Mouse (Mus musculus) myocyte (in vitro differentiated cells): Measurements from ENCODE around the gene Ust. TPM values are rescaled to one million over a fixed set of nuclear protein-coding genes. Genes with fewer than 3 reads are reported as not detected.

Experiments used
- H3K27me3 ChIP-seq: one replicate; pipeline ENCODE4 v1.6.1; 2011; ENCODE audit not compliant: control insufficient read depth, insufficient read depth, insufficient read length
- H3K36me3 ChIP-seq: one replicate; pipeline ENCODE4 v1.6.1; 2011; ENCODE audit not compliant: control insufficient read depth, insufficient read depth
- H3K4me2 ChIP-seq: one replicate; pipeline ENCODE4 v1.6.1; 2011; ENCODE audit warnings: low read depth, control low read depth
- H3K4me3 ChIP-seq: one replicate; pipeline ENCODE4 v1.5.1; 2011; ENCODE audit warnings: mild to moderate bottlenecking, control low read depth, moderate library complexity
- H3K79me2 ChIP-seq: one replicate; pipeline ENCODE4 v1.6.1; 2011; ENCODE audit not compliant: control insufficient read depth, insufficient read depth
- H3ac ChIP-seq: one replicate; pipeline ENCODE4 v1.6.1; 2011; ENCODE audit not compliant: control insufficient read depth, insufficient read length
- CEBPB ChIP-seq: IDR thresholded peaks from 2 replicates; pipeline ENCODE4 v1.6.1; 2011; ENCODE audit warnings: mild to moderate bottlenecking, moderate library complexity; ENCODE audit not compliant: poor library complexity, insufficient read depth, severe bottlenecking
- E2F4 ChIP-seq: IDR thresholded peaks from one replicate; pipeline ENCODE4 v1.6.1; 2011; ENCODE audit warnings: mild to moderate bottlenecking, control low read depth, moderate library complexity; ENCODE audit not compliant: insufficient read depth
- MAX ChIP-seq: IDR thresholded peaks from one replicate; pipeline ENCODE4 v1.6.1; 2011; ENCODE audit warnings: low read depth, mild to moderate bottlenecking, control low read depth
- MYOD1 ChIP-seq, 3 experiments: IDR thresholded peaks; one replicate each; pipeline ENCODE4 v1.6.1; 2011; ENCODE audit warnings: control low read depth in 2 of 3, low read depth in 2 of 3, mild to moderate bottlenecking in 2 of 3, moderate library complexity in 1 of 3; ENCODE audit not compliant: insufficient read length in 2 of 3, control insufficient read depth in 1 of 3
- MYOG ChIP-seq, 3 experiments: IDR thresholded peaks; one replicate each; pipeline ENCODE4 v1.6.1; 2011; ENCODE audit warnings: control low read depth in 2 of 3, low read depth in 2 of 3, mild to moderate bottlenecking in 2 of 3; ENCODE audit not compliant: insufficient read length in 2 of 3, control insufficient read depth in 1 of 3, insufficient read depth in 1 of 3
- POLR2A ChIP-seq: IDR thresholded peaks from one replicate; pipeline ENCODE4 v1.6.1; 2011; ENCODE audit warnings: low read depth, mild to moderate bottlenecking, control low read depth, moderate library complexity; ENCODE audit not compliant: insufficient read length
- POLR2AphosphoS2 ChIP-seq: IDR thresholded peaks from one replicate; pipeline ENCODE4 v1.6.1; 2011; ENCODE audit warnings: low read depth, control low read depth; ENCODE audit not compliant: insufficient read length
- REST ChIP-seq: IDR thresholded peaks from one replicate; pipeline ENCODE4 v1.6.1; 2011; ENCODE audit warnings: mild to moderate bottlenecking, control low read depth, moderate library complexity; ENCODE audit not compliant: insufficient read depth, insufficient read length
- SRF ChIP-seq: IDR thresholded peaks from one replicate; pipeline ENCODE4 v1.6.1; 2011; ENCODE audit warnings: low read depth; ENCODE audit not compliant: control insufficient read depth, insufficient read length
- TCF12 ChIP-seq: IDR thresholded peaks from one replicate; pipeline ENCODE4 v1.6.1; 2011; ENCODE audit warnings: mild to moderate bottlenecking, control low read depth; ENCODE audit not compliant: poor library complexity, insufficient read depth, severe bottlenecking
- TCF3 ChIP-seq: IDR thresholded peaks from one replicate; pipeline ENCODE4 v1.6.1; 2011; ENCODE audit warnings: low read depth, control low read depth; ENCODE audit not compliant: insufficient read length
- USF1 ChIP-seq: IDR thresholded peaks from one replicate; pipeline ENCODE4 v1.6.1; 2011; ENCODE audit warnings: low read depth, mild to moderate bottlenecking, control low read depth, moderate library complexity
- polyA plus RNA-seq: library from polyadenylated mRNA; unstranded; fragments of >200 nt; fragmentation: generic; extraction: Trizol; gene quantifications from one replicate; pipeline ENCODE4 v1.2.1, GENCODE M21; 2012; ENCODE audit warnings: missing spikeins

Ust gene
- polyA plus RNA-seq, 1 experiment, result 7.3 TPM

DNA sequence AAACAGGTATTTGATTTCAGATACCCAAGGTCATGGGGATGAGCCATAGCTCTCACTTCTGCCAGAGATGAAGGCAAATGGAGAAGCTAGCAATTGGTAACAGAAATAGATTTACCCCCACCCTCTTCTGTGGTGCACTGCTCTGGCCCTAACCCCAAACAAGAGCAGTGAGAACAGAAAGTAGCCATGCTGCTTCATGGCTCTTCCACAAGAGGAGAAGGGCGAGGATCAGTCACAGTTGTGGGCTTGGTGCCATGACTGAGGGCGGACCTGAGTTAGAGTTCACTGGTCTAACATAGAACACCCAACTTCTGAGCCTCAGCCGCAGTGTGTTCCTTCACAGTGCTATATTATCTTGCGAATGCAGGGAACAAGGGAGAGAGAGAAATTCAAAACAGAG lies 13.8 kb downstream of the Ust start:
- Histone ChIP-seq H3ac (no peak overlapping the region), H3K4me2 (peak overlapping the region; percentile 93)

GRCm38 (mm10) chr10:8498951-8499891 lies 19.4 kb downstream of the Ust start:
- H3K36me3 ChIP-seq, result no peaks in the 10 kb centered on the region
- TF ChIP-seq POLR2A, result no peak
- TF ChIP-seq MAX, result no peak
- TF ChIP-seq SRF, result no peak
- no peak for TF ChIP-seq REST
- TF ChIP-seq MYOG (IDR thresholded peaks at IDR 0.05; ENCODE audit: control insufficient read depth in 1 of 3, insufficient read depth in 1 of 3, insufficient read length in 2 of 3, low read depth in 2 of 3), result peak in 1 of 3 experiments; percentile 63
- TF ChIP-seq TCF3, result peak; percentile 51
- peak in 2 of 3 experiments; percentile 60 to 91 for TF ChIP-seq MYOD1 (IDR thresholded peaks at IDR 0.05; ENCODE audit: control insufficient read depth in 1 of 3, insufficient read length in 2 of 3, low read depth in 2 of 3)
- TF ChIP-seq CEBPB, result 0 out of 2 replicates have a peak, but pooled peaks have one; percentile 32
- TF ChIP-seq E2F4, result no peak
- no peaks in the 10 kb centered on the region for H3K27me3 ChIP-seq
- H3K4me2 ChIP-seq, result peak overlapping the region; percentile 37
- peaks cover 38% of the 10 kb centered on the region for H3K79me2 ChIP-seq
- no peak overlapping the region for H3ac ChIP-seq
- H3K4me3 ChIP-seq, result no peak overlapping the region

More for the DNA sequence above, 13.8 kb downstream of the Ust start:
- no peaks in the 10 kb centered on the region for H3K27me3 ChIP-seq
- no peak overlapping the region for H3K4me3 ChIP-seq
- no peak for TF ChIP-seq MAX
- peaks cover 46% of the 10 kb centered on the region for H3K79me2 ChIP-seq
- no peaks in the 10 kb centered on the region for H3K36me3 ChIP-seq

GRCm38 (mm10) chr10:8495543-8496141 lies 23.0 kb downstream of the Ust start:
- Histone ChIP-seq H3K79me2 (peaks cover 19% of the 10 kb centered on the region), H3K4me2 (no peak overlapping the region), H3K4me3 (no peak overlapping the region), H3K36me3 (no peaks in the 10 kb centered on the region), H3ac (no peak overlapping the region), H3K27me3 (no peaks in the 10 kb centered on the region)
- TF ChIP-seq USF1 (no peak), MYOD1 (IDR thresholded peaks at IDR 0.05; ENCODE audit: control insufficient read depth in 1 of 3, insufficient read length in 2 of 3, low read depth in 2 of 3) (no peak), POLR2A (no peak), MYOG (IDR thresholded peaks at IDR 0.05; ENCODE audit: control insufficient read depth in 1 of 3, insufficient read depth in 1 of 3, insufficient read length in 2 of 3, low read depth in 2 of 3) (no peak), TCF12 (no peak), E2F4 (no peak), POLR2AphosphoS2 (no peak)

GRCm38 (mm10) chr10:8491909-8492591 lies 26.6 kb downstream of the Ust start:
- H3K79me2 ChIP-seq, result peaks cover 18% of the 10 kb centered on the region
- H3K4me3 ChIP-seq, result no peak overlapping the region
- H3K4me2 ChIP-seq, result no peak overlapping the region
- H3ac ChIP-seq, result no peak overlapping the region
- H3K27me3 ChIP-seq, result no peaks in the 10 kb centered on the region
- no peaks in the 10 kb centered on the region for H3K36me3 ChIP-seq
- TF ChIP-seq POLR2AphosphoS2 (no peak), TCF12 (no peak), MYOD1 (IDR thresholded peaks at IDR 0.05; ENCODE audit: control insufficient read depth in 1 of 3, insufficient read length in 2 of 3, low read depth in 2 of 3) (no peak), POLR2A (no peak), MAX (no peak), REST (no peak), E2F4 (no peak), MYOG (IDR thresholded peaks at IDR 0.05; ENCODE audit: control insufficient read depth in 1 of 3, insufficient read depth in 1 of 3, insufficient read length in 2 of 3, low read depth in 2 of 3) (no peak), SRF (no peak), USF1 (no peak), TCF3 (no peak), CEBPB (no peak)
